Mouse (Mus musculus) kidney, adult 2 months (tissue): ENCODE data around the gene Pbrm1. TPM values are rescaled to one million over a fixed set of nuclear protein-coding genes. Genes with fewer than 3 reads are reported as not detected.
A peak's percentile ranks its signal among the peaks of the same experiment; 100 is the strongest.

Source experiments
- DNase-seq: peaks from one replicate; pipeline ENCODE4 v3.0.0; 2021
- H3K27ac ChIP-seq: fragments of 200-500 bp; 2 replicates; pipeline ENCODE4 v1.5.1; 2012; ENCODE audit warnings: low read depth, low read length, control low read depth, inconsistent platforms; ENCODE audit not compliant: insufficient read depth
- H3K27me3 ChIP-seq: fragments of 200-500 bp; replicated peaks from 2 replicates; pipeline ENCODE4 v1.6.1; 2012; ENCODE audit warnings: mild to moderate bottlenecking, moderate library complexity, low read length, inconsistent platforms; ENCODE audit not compliant: control insufficient read depth, insufficient read depth
- H3K36me3 ChIP-seq: fragments of 200-500 bp; 2 replicates; pipeline ENCODE4 v1.6.1; 2012; ENCODE audit warnings: mild to moderate bottlenecking, moderate library complexity, low read length, inconsistent platforms; ENCODE audit not compliant: control insufficient read depth, insufficient read depth
- H3K4me1 ChIP-seq: fragments of 200-500 bp; 2 replicates; pipeline ENCODE4 v1.6.1; 2011; ENCODE audit warnings: low read length; ENCODE audit not compliant: control insufficient read depth, insufficient read depth
- H3K4me3 ChIP-seq: fragments of 200-500 bp; 2 replicates; pipeline ENCODE4 v1.5.1; 2011; ENCODE audit warnings: mild to moderate bottlenecking, low read depth, low read length, control low read depth; ENCODE audit not compliant: insufficient read depth
- CTCF ChIP-seq: fragments of 200-500 bp; conservative IDR thresholded peaks from 2 replicates; pipeline ENCODE4 v1.5.1; 2011; ENCODE audit warnings: low read depth, mild to moderate bottlenecking, control low read depth, low read length, moderate library complexity, mixed read lengths; ENCODE audit not compliant: insufficient read depth, insufficient read length
- POLR2A ChIP-seq: fragments of 200-500 bp; IDR thresholded peaks from one replicate; pipeline ENCODE4 v1.6.1; 2011; ENCODE audit warnings: low read depth, low read length, control low read depth
- WGBS: fragments of 180-500 bp; shearing (Covaris S2); methylation state at CpG from one replicate; pipeline ENCODE4 v1.1.7; 2018; 5-methylcytosine and 5-hydroxymethylcytosine counted together
- polyA plus RNA-seq: library from polyadenylated mRNA; depleted of rRNA; stranded (reverse); fragments of >200 nt; gene quantifications from 2 replicates; pipeline ENCODE4 v1.2.3, GENCODE M21; 2012; rRNA removed

Pbrm1 gene
- polyA plus RNA-seq: 10.3 and 11.2 TPM in 2 replicates

- peaks cover 8% of the 10 kb centered on the region for H3K36me3 ChIP-seq
- peak within 1 kb of the TSS; percentile 80 for H3K27ac ChIP-seq
- TF ChIP-seq POLR2A: peak; percentile 46
- no peak for TF ChIP-seq CTCF
- H3K4me3 ChIP-seq: peak within 1 kb of the TSS; percentile 98
- WGBS: under 1% methylated on average over 43 of the region's 53 CpGs
- peak; percentile 98 for DNase-seq
- no peaks in the 10 kb centered on the region for H3K27me3 ChIP-seq
- peaks cover 15% of the 10 kb centered on the region for H3K4me1 ChIP-seq
These were observed at the start of gene Pbrm1, which contains the start of gene Gnl3 for GRCm38 (mm10) chr14:31018860-31019291. TSS of gene Pbrm1 (plus strand) at chr14:31019138. TSS of gene Gnl3 (minus strand) at chr14:31019152.

- Histone ChIP-seq H3K27ac (no peak overlapping the region), H3K36me3 (peaks cover 2% of the 10 kb centered on the region; the same call in 1 of the 2 replicates), H3K27me3 (no peaks in the 10 kb centered on the region), H3K4me1 (peaks cover 8% of the 10 kb centered on the region; the same call in 1 of the 2 replicates), H3K4me3 (no peak overlapping the region)
- 55% methylated on average over 6 of the region's 6 CpGs for WGBS
- DNase-seq: peak; percentile 57
- TF ChIP-seq CTCF (no peak), POLR2A (no peak)
These were observed 44.7 kb upstream of the Pbrm1 start for GRCm38 (mm10) chr14:30974204-30974603.

- H3K27ac ChIP-seq: no peak overlapping the region
- peak; percentile 83 for DNase-seq
- TF ChIP-seq CTCF (no peak), POLR2A (no peak)
- H3K4me3 ChIP-seq: no peak overlapping the region
- no peaks in the 10 kb centered on the region for H3K27me3 ChIP-seq
- H3K4me1 ChIP-seq: peaks cover 8% of the 10 kb centered on the region; the same call in 1 of the 2 replicates
- WGBS: 47% methylated on average over 3 of the region's 3 CpGs
- no peaks in the 10 kb centered on the region; the same call in 1 of the 2 replicates for H3K36me3 ChIP-seq
These were observed 42.7 kb upstream of the Pbrm1 start for GRCm38 (mm10) chr14:30976222-30976621.

GRCm38 (mm10) chr14:30996417-30996816 is 22.5 kb upstream of the Pbrm1 start:
- DNase-seq: no peak
- TF ChIP-seq POLR2A (no peak), CTCF (no peak)
- H3K4me3 ChIP-seq: no peak overlapping the region

GRCm38 (mm10) chr14:31000356-31000755 is 18.6 kb upstream of the Pbrm1 start:
- H3K4me1 ChIP-seq: peaks cover 2% of the 10 kb centered on the region; the same call in 1 of the 2 replicates
- TF ChIP-seq POLR2A (no peak), CTCF (no peak)
- H3K27ac ChIP-seq: no peak overlapping the region
- H3K36me3 ChIP-seq: no peaks in the 10 kb centered on the region
- no peaks in the 10 kb centered on the region for H3K27me3 ChIP-seq
- DNase-seq: no peak
- 42% methylated on average over 10 of the region's 10 CpGs for WGBS
- H3K4me3 ChIP-seq: 0 out of 2 replicates have a peak overlapping the region, but pooled peaks have one; percentile 4

More at GRCm38 (mm10) chr14:30996417-30996816, 22.5 kb upstream of the Pbrm1 start:
- Histone ChIP-seq H3K4me1 (no peaks in the 10 kb centered on the region; the same call in 1 of the 2 replicates), H3K36me3 (no peaks in the 10 kb centered on the region), H3K27me3 (no peaks in the 10 kb centered on the region), H3K27ac (no peak overlapping the region)

GRCm38 (mm10) chr14:31000816-31001306 is 18.1 kb upstream of the Pbrm1 start:
- Histone ChIP-seq H3K4me1 (peaks cover 2% of the 10 kb centered on the region; the same call in 1 of the 2 replicates), H3K27me3 (no peaks in the 10 kb centered on the region), H3K4me3 (peak overlapping the region; percentile 70), H3K27ac (peak overlapping the region; percentile 68), H3K36me3 (no peaks in the 10 kb centered on the region)
- WGBS: under 1% methylated on average over 21 of the region's 21 CpGs
- TF ChIP-seq POLR2A (no peak), CTCF (0 out of 2 replicates have a peak, but pooled peaks have one; percentile 22)
- no peak for DNase-seq
